Mouse (Mus musculus) hindbrain, embryonic 11.5 days (tissue): ENCODE measurements at regions not wholly inside any gene's neighbourhood (a gene's known extent, or its start where the extent isn't known, plus 50 kb on each side); places are given as distances from the start of the nearest gene placed in this dataset.

ENCODE experiments used
- ATAC-seq: fragments of 200-750 bp; cut with Nextera tagmentation; 2 replicates; pipeline ENCODE4 v1.8.0; 2017; ENCODE audit warnings: mild to moderate bottlenecking, moderate TSS enrichment, moderate library complexity; ENCODE audit not compliant: low FRiP score
- DNase-seq: peaks from one replicate; pipeline ENCODE4 v3.0.0-alpha.2; 2015; ENCODE audit warnings: low spot score
- H3K27ac ChIP-seq: fragments of 300-500 bp; sonication (generic); 2 replicates; pipeline ENCODE4 v1.5.1; 2014; ENCODE audit warnings: mild to moderate bottlenecking, low read depth, low read length
- H3K27me3 ChIP-seq: fragments of 300-500 bp; sonication (generic); 2 replicates; pipeline ENCODE4 v1.6.1; 2014; ENCODE audit warnings: mild to moderate bottlenecking, low read length, moderate library complexity, mixed read lengths; ENCODE audit not compliant: control insufficient read depth, insufficient read depth
- H3K36me3 ChIP-seq: fragments of 300-500 bp; sonication (generic); 2 replicates; pipeline ENCODE4 v1.6.1; 2014; ENCODE audit warnings: mild to moderate bottlenecking, low read length, moderate library complexity, mixed read lengths; ENCODE audit not compliant: control insufficient read depth, insufficient read depth
- H3K4me1 ChIP-seq: fragments of 300-500 bp; sonication (generic); replicated peaks from 2 replicates; pipeline ENCODE4 v1.6.1; 2014; ENCODE audit warnings: low read length, mixed read lengths; ENCODE audit not compliant: control insufficient read depth, insufficient read depth
- H3K4me2 ChIP-seq: fragments of 300-500 bp; sonication (generic); replicated peaks from 2 replicates; pipeline ENCODE4 v1.6.1; 2014; ENCODE audit warnings: mild to moderate bottlenecking, low read depth, low read length
- H3K4me3 ChIP-seq: fragments of 300-500 bp; sonication (generic); 2 replicates; pipeline ENCODE4 v1.5.1; 2014; ENCODE audit warnings: low read depth, low read length
- H3K9ac ChIP-seq: fragments of 300-500 bp; sonication (generic); 2 replicates; pipeline ENCODE4 v1.6.1; 2014; ENCODE audit warnings: low read depth, low read length
- H3K9me3 ChIP-seq: fragments of 300-500 bp; sonication (generic); 2 replicates; pipeline ENCODE4 v1.6.1; 2016; ENCODE audit warnings: low read length; ENCODE audit not compliant: control insufficient read depth
- WGBS: fragments of 180-500 bp; shearing (Covaris S2); extraction: QIAGEN DNeasy Blood & Tissue Kit; methylation state at CpG from one replicate; pipeline ENCODE4 v1.1.7; 2014; 5-methylcytosine and 5-hydroxymethylcytosine counted together

GRCm38 (mm10) chr3:38131176-38131886 is 353.3 kb downstream of the Ankrd50 start:
- Histone ChIP-seq H3K27ac (no peak overlapping the region), H3K27me3 (no peaks in the 10 kb centered on the region), H3K9me3 (no peaks in the 10 kb centered on the region), H3K4me3 (no peak overlapping the region), H3K4me2 (no peak overlapping the region), H3K9ac (no peak overlapping the region), H3K36me3 (no peaks in the 10 kb centered on the region), H3K4me1 (no peaks in the 10 kb centered on the region)
- WGBS = 93% methylated on average over 12 of the region's 12 CpGs
- DNase-seq = no peak
- no peak for ATAC-seq

- no peak for ATAC-seq
- H3K27me3 ChIP-seq = no peaks in the 10 kb centered on the region
- DNase-seq = no peak
- no peak overlapping the region for H3K4me2 ChIP-seq
- WGBS = 46% methylated on average over 1 of the region's 1 CpGs
- no peak overlapping the region for H3K9ac ChIP-seq
- H3K4me3 ChIP-seq = no peak overlapping the region
- no peaks in the 10 kb centered on the region for H3K9me3 ChIP-seq
- no peaks in the 10 kb centered on the region for H3K36me3 ChIP-seq
- H3K27ac ChIP-seq = no peak overlapping the region
- no peaks in the 10 kb centered on the region for H3K4me1 ChIP-seq
Observed at GRCm38 (mm10) chr3:38130088-38130487, 354.6 kb downstream of the Ankrd50 start.

GRCm38 (mm10) chr3:38129167-38129500 is 355.5 kb downstream of the Ankrd50 start:
- DNase-seq = no peak
- 73% methylated on average over 2 of the region's 2 CpGs for WGBS

GRCm38 (mm10) chr3:38128486-38129166 is 356.0 kb downstream of the Ankrd50 start:
- Histone ChIP-seq H3K4me1 (no peaks in the 10 kb centered on the region), H3K27me3 (no peaks in the 10 kb centered on the region), H3K36me3 (no peaks in the 10 kb centered on the region), H3K9me3 (no peaks in the 10 kb centered on the region), H3K4me3 (no peak overlapping the region), H3K27ac (no peak overlapping the region), H3K4me2 (no peak overlapping the region), H3K9ac (no peak overlapping the region)
- ATAC-seq (no peak), DNase-seq (no peak)
- 73% methylated on average over 5 of the region's 5 CpGs for WGBS

More at GRCm38 (mm10) chr3:38129167-38129500, 355.5 kb downstream of the Ankrd50 start:
- no peak overlapping the region for H3K9ac ChIP-seq
- no peak overlapping the region for H3K4me3 ChIP-seq
- H3K9me3 ChIP-seq = no peaks in the 10 kb centered on the region
- no peak overlapping the region for H3K27ac ChIP-seq
- no peak overlapping the region for H3K4me2 ChIP-seq
- no peaks in the 10 kb centered on the region for H3K27me3 ChIP-seq
- no peak for ATAC-seq
- no peaks in the 10 kb centered on the region for H3K36me3 ChIP-seq
- H3K4me1 ChIP-seq = no peaks in the 10 kb centered on the region

- Histone ChIP-seq H3K27ac (no peak overlapping the region), H3K4me2 (no peak overlapping the region), H3K9ac (no peak overlapping the region), H3K27me3 (no peaks in the 10 kb centered on the region), H3K4me1 (no peaks in the 10 kb centered on the region), H3K36me3 (no peaks in the 10 kb centered on the region), H3K4me3 (no peak overlapping the region), H3K9me3 (no peaks in the 10 kb centered on the region)
- DNase-seq = no peak
- ATAC-seq = no peak
- WGBS = 76% methylated on average over 7 of the region's 7 CpGs
Observed at GRCm38 (mm10) chr3:38116071-38116787, 368.4 kb downstream of the Ankrd50 start.

- Histone ChIP-seq H3K4me2 (no peak overlapping the region), H3K27me3 (no peaks in the 10 kb centered on the region), H3K27ac (no peak overlapping the region), H3K9ac (no peak overlapping the region), H3K4me3 (no peak overlapping the region), H3K4me1 (no peaks in the 10 kb centered on the region), H3K36me3 (no peaks in the 10 kb centered on the region), H3K9me3 (no peaks in the 10 kb centered on the region)
- WGBS = 87% methylated on average over 3 of the region's 3 CpGs
- DNase-seq (no peak), ATAC-seq (no peak)
Observed at GRCm38 (mm10) chr3:38112568-38112967, 372.1 kb downstream of the Ankrd50 start.

- no peak for DNase-seq
- 87% methylated on average over 4 of the region's 4 CpGs for WGBS
- no peaks in the 10 kb centered on the region for H3K27me3 ChIP-seq
- H3K4me2 ChIP-seq = no peak overlapping the region
- H3K9me3 ChIP-seq = no peaks in the 10 kb centered on the region
- no peak overlapping the region for H3K27ac ChIP-seq
- H3K4me3 ChIP-seq = no peak overlapping the region
- no peak for ATAC-seq
- no peaks in the 10 kb centered on the region for H3K36me3 ChIP-seq
- no peaks in the 10 kb centered on the region for H3K4me1 ChIP-seq
- no peak overlapping the region for H3K9ac ChIP-seq
Observed at GRCm38 (mm10) chr3:38105022-38105857, 379.4 kb downstream of the Ankrd50 start.

GRCm38 (mm10) chr3:38104418-38104817 is 380.1 kb upstream of the Gm5148 start:
- Histone ChIP-seq H3K27me3 (no peaks in the 10 kb centered on the region), H3K9me3 (no peaks in the 10 kb centered on the region), H3K36me3 (no peaks in the 10 kb centered on the region), H3K4me2 (no peak overlapping the region), H3K4me3 (no peak overlapping the region), H3K9ac (no peak overlapping the region), H3K27ac (no peak overlapping the region), H3K4me1 (no peaks in the 10 kb centered on the region)
- DNase-seq (no peak), ATAC-seq (no peak)
- WGBS = 76% methylated on average over 3 of the region's 3 CpGs
